Mouse (Mus musculus) liver, postnatal 0 days (tissue): Measurements from ENCODE around the gene Map1s.

ENCODE experiments used
- CTCF ChIP-seq: sonication (generic); IDR thresholded peaks from 2 replicates; pipeline ENCODE4 v1.5.1; 2016; ENCODE audit warnings: antibody characterized with exemption, low read depth
- EP300 ChIP-seq: IDR thresholded peaks from 2 replicates; pipeline ENCODE4 v1.6.1; 2016; ENCODE audit warnings: antibody characterized with exemption, low read depth, mild to moderate bottlenecking

DNA sequence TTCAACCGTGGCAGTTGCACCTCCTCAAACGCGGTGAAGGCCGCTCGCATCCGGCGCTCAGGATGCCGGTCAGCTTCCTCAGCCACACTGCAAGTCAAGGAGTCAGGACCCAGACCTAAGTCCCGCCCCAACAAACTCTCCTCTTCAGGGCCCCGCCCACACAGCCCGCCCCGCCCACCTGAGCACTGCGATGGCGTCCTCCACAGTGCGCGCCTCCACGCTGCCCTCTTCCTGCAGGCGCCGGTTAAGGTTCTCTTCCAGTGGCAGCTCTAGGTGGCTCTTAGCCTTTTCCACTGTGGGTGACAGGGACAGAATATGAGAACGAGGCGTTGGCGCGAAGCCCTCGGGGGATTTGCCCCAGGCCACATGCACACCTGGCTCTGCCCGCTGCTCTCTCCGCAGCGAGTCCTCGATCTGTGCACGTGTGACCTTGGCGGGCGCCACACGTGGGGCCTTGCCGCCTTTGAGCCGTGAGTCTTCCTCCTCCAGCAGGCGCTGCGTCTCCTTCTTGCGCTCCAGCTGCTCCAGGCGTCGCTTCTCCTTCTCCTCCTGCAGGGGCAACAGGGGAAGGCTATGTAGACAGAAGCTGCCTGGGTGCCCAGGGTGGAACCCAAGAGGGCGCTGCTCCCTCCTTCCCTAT is 37.1 kb upstream of the Map1s start:
- TF ChIP-seq CTCF (peak; percentile 47), EP300 (no peak)
